Mouse (Mus musculus) v-Abl transformed pro-B cells (cell line): ENCODE results near the gene B4galt2.

Source experiments
- in situ Hi-C, 2 experiments: fragments of 400-800 bp; cut with MboI; formaldehyde crosslinking; loops; one replicate each; pipeline ENCODE4 v1.15.1; 2025; ENCODE audit not compliant: unreplicated experiment in 2 of 2

B4galt2 gene

DNA sequence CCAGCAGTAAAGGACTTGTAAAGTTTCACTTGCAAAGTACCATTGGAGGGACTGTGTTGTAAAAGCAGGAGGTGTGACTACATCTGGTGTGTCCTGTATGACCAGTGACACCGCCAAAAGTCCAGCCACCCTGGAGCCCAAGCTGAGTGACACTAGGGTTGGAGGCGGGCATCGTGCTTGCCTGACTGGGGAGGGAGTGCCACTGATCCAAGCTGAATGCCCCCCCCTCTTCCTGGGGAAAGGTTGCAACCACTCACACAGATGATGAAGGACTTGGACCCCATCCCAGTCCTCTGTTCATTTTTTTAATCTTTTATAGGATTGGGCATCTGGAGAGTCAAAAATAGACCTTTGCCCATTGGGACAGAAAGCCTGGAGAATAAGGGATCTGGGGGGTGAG is 41.7 kb downstream of the B4galt2 start:
- in situ Hi-C loops: no loop called here

DNA sequence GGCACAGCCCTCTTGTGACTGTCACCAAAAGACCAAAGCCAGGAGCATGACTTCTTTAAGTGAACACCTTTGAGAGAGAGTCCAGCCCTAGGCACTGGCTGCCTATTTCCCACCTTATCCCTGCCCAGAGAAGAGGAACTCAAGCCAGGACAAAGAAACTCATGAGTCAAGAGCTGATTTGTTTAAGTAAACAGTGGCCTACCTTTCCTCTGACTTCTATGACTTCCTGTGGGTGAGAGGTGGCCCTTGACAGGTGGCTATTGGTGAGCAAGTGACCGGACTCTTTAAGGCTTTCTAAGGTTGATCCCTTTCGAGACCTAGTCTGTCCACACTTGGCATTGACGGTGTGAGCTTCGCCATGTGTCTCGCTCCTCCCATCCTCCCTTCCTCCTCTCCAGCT is 42.5 kb downstream of the B4galt2 start:
- in situ Hi-C loops: no loop called here

DNA sequence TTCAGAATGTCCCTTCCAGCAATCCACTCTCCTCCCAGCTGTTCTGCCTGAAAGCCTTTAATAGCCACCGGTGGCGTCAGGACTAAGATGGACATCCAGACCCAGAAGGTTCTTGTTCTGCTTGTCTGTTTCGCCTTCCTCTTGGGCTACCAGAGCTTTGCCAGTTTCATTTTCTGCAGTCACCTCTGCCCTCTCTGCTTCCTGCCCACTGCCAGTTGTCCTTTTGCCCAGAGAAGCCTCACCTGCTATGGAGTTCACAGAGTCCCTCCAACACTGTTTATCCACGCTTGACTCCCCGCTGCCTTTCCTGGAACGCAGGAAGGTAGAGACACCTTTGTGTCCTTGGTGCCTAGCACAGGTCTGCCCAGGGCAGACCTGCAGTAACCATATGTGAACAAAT is 43.9 kb downstream of the B4galt2 start:
- in situ Hi-C loops: loop anchor here in 1 of 2 experiments (10.0 kb wide), 1 partner anchor 455 kb away; the partner anchor contains the start of gene Ptprf

DNA sequence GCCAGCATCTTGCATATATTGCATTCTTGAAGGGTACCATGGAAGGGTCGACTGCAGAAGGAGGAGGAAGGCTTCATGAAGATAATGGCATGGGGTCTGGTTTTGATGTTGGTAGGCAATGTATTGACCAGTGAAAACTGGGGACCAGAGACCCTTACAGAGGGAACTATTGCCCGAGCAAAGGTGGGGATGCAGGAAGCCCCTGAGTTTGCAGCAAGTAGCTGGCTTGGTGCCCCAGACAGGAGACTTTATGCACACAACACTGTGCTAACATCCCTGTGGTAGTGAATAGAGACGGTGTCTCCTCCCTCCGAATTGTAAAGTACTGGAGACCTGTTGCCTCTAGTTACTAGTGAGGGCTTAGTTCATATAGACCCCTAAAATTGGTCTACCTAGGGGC is 46.0 kb downstream of the B4galt2 start:
- in situ Hi-C loops: loop anchor here in 1 of 2 experiments (10.0 kb wide), 1 partner anchor 458 kb away; the partner anchor contains the start of gene Ptprf

DNA sequence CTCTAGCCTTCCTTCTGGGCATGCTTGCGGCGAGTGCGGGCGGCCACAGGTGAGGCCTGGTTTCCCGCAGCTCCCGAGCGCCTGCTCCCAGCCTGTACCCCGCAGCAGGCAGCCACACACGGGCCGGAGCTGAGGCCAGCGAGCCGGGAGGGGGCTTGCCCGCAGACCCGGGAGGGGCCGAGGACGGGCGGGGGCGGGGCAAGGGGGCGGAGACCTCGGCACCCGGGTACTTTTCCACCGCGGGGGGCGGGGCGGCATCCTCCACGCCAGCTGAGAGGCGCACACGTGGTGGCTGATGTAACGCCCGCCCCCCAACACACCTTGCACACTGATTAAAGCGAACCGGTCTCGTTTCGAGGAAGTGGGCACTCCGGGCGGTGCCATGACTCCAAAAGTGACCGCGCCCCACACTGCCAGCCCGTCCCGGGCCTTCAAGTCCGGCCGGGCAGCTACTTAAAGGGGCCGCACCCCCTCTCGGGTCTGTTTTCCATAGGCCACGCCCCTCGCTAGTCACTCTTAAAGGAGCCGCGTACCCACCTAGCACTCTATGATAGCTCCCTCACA is 47.0 kb downstream of the B4galt2 start:
- in situ Hi-C loops: loop anchor here in 1 of 2 experiments (10.0 kb wide), 1 partner anchor 459 kb away; the partner anchor contains the start of gene Ptprf

DNA sequence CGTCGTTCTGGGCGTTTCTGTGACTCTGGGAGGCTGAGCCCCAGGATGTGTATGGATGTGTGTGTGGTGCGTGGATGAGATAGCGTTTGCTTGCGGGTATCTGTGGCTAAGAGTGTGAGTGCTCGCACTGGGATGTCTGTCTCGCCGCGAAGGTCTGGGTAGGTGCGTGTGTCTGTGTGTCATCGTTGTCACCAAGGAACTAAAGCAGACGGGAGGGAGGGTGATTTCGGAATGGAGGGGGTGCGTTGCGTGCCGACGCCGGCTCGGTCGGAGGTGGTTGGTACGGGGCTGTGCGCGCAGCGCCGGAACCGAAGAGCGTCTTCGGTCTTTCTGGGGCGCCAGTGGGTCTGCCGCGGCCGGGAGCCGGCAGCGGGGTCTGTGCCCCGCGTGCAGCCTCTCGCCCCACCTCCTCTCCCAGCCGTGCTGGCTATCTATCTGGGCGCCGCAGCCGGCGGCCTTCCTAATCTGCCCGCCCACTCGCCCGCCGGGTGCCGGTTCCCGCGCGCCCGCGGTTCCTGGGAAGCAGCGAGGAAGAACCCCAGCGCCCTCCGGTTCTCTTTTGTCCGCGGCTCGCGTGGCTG is 47.7 kb downstream of the B4galt2 start:
- in situ Hi-C loops: loop anchor here in 1 of 2 experiments (10.0 kb wide), 1 partner anchor 459 kb away; the partner anchor contains the start of gene Ptprf

DNA sequence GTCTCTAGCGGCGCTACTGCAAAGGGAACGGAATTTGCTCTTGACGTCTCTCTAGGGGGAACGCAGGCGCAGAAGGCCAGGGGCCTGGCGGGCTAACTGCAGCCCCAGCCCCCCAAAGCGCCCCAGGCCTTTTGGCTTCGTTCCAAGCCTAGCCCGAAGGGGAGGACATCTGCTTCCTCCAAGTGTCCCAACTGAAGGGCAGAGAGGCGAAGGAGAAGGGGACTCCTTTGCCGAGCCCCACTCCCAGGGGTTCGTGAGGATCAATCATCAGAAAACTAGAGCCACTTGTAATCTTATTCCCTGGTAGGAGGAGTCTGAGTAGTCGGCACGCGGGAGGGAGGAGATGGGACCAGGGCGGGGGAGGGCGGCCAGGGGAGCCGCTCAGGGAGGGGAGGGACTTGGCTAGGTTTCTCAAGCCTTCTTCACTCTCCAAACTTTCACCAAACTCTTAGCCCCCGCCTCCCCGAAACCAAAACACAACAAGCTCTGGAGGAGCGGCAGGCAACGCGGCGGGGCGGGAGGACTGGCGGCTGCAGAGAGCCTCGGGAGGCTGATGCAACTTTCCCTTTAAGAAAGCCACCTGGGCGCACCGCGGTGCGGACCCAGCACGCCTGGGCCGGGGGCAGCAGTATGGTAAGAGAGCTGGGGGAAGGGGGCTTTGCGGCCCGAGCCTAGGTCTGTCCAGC is 48.3 kb downstream of the B4galt2 start:
- in situ Hi-C loops: loop anchor here (5.0 to 10.0 kb wide), 4 partner anchors 92 to 460 kb away; partner anchors contain the start of genes Ptprf (in 2 of the 2) and Artn (in 1 of the 2)

DNA sequence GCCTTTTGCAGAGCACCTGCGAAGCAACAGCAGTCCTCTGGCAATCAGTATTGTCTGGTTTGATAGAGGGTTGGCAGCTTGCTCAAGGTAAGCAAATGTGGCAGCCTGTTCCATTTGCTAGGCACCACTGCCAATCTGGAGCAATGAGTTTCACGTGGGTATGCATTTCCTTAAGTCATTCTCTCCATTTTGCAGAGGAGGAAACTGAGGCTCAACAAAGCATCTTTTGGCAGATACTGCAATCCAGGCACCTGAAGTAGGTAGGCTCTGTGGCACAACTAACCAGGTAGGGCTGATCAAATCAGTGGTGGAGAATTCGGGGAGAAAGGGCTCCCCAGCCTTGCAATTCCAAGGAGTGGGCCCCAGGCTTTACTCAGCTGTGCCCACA is 48.8 kb downstream of the B4galt2 start, which contains the start of gene Slc6a9:
Gene Slc6a9, plus strand, starts transcription at position 50 of the 388 bp plus-strand sequence.
- in situ Hi-C loops: loop anchor here (5.0 to 10.0 kb wide), 4 partner anchors 93 to 460 kb away; partner anchors contain the start of genes Ptprf (in 2 of the 2) and Artn (in 1 of the 2)

DNA sequence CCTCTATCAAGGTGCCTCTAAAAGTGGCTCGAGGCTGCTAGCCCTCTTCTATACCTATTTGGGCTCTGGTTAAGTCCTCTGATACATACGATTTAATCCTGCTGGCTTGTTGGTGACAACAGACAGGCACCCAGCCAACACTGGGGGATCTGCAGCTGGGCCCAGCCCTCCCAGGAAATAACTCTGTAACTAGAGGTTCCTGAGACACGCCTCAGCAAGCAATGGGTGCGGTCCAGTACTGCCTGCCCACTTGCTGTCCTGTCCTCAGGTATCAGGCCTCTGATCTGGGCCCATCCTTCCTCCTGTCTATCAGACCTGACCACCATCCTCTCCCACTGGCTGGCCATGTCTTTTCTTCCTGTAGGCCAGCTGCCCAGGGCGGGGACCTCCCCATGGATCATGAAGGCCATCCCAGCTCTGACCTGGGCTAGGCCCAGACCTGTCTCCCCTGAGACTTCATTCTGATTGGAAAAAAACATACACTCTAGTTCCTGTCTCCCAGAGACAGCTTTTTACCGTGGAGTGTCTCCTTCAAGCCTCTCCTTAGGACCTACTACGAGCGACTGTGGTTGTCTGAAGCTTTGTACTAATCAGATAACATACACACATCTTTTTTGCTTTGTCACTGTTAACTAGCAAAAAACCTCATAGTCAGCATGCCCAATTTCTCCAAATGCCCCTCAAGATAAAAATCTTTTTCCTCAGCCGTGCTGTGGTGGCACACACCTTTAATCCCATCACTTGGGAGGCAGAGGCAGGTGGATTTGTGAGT is 51.2 kb downstream of the B4galt2 start:
- in situ Hi-C loops: loop anchor here (5.0 to 10.0 kb wide), 4 partner anchors 95 to 463 kb away; partner anchors contain the start of genes Ptprf (in 2 of the 2) and Artn (in 1 of the 2)

DNA sequence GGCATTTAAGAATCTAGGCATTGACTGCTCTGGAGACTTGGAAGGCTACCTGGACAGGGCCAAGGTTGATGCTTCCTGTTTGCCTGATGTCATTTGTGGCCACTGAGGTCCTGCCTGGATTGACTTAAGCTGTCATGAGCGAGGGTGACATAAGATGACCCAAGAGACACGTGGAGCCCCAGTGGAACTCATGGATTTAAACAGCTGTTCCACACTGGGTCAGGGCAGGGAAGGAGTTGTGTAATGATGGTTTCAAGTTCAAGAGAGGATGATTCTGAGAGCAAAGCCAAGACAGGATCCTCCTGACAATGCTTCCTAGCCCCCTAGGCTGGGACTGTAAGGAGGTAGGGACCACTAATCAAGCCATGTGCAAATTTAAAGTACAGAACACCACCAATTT is 51.8 kb downstream of the B4galt2 start:
- in situ Hi-C loops: loop anchor here (5.0 to 10.0 kb wide), 4 partner anchors 96 to 463 kb away; partner anchors contain the start of genes Ptprf (in 2 of the 2) and Artn (in 1 of the 2)

DNA sequence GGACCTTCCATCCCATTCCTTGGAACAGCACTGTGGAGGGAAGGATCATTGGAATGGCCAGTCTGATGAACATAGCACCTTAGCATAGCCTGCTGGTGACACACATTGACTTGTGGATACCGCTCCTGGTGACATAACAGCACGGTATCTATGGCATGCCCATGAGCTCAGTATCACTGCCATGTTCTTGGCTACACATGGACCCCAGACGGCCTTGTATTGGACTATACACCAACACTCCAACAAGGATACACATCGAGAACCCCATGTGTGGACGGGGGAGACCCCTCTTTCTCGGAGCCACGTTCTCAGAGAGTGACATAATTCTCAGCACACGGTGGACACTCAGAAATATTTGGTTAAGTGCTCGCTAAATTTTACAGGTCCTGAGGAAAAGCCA is 52.5 kb downstream of the B4galt2 start:
- in situ Hi-C loops: loop anchor here (5.0 to 10.0 kb wide), 4 partner anchors 96 to 464 kb away; partner anchors contain the start of genes Ptprf (in 2 of the 2) and Artn (in 1 of the 2)

DNA sequence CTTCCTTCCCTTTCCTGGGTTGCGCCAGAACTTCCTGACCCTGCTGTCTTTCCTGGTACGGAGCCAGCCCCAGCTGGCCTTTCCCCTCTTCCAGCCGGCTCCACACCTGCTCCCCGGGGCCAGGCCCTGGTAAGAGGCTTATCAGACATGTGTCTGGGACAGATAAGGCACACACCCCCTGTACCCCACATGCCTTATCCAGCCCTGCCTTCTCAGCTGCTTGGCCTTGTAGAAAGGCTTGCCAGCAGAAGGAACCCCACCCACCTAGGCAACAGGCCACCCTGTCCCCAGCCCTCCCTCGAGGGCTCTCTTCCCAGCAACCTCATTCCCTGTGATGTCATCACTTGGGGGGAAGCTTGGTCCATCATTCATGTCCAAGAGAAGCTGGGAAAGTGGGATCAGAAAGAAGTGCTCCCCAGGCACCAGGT is 53.1 kb downstream of the B4galt2 start:
- in situ Hi-C loops: loop anchor here (5.0 to 10.0 kb wide), 4 partner anchors 97 to 465 kb away; partner anchors contain the start of genes Ptprf (in 2 of the 2) and Artn (in 1 of the 2)

DNA sequence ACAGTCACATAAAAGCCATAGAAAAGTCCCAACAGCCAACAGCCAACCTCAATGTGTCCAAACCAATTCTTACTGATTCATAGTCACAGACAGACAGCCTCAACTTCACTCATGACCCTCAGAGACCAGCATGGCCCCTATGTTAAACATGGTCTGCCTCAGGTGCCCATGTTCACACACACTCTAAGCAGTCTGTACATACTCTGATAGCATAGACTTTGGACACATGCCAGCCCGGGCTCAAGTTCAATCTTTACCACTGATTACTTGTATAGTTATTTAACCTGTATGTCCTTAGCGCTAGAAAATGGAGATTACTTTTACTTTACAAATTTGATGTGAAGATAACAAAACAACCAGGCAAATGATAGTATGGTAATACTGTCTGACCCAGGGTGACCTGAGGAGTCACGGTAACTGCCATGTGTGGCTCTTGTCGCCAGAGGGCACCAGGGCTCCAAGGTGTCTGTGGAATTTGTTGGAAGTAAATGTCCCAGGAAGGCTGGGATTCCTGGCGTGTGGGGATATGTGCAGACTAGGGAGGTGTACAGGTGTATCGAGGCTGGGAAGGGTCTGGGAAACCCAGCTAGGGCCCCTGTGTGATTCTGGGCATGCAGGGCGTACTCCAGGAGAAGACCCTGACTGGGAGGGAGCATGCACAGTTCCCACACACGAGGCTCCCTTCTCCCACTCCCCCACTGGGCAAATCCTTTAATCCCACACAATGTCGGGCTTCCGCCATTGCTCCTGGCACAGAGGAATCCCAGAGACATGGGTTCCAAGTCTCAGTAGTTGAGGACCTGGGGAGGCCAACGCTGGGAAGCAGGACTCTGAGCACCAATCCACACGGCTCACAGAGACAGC is 53.8 kb downstream of the B4galt2 start:
- in situ Hi-C loops: loop anchor here (5.0 to 10.0 kb wide), 4 partner anchors 98 to 465 kb away; partner anchors contain the start of genes Ptprf (in 2 of the 2) and Artn (in 1 of the 2)

DNA sequence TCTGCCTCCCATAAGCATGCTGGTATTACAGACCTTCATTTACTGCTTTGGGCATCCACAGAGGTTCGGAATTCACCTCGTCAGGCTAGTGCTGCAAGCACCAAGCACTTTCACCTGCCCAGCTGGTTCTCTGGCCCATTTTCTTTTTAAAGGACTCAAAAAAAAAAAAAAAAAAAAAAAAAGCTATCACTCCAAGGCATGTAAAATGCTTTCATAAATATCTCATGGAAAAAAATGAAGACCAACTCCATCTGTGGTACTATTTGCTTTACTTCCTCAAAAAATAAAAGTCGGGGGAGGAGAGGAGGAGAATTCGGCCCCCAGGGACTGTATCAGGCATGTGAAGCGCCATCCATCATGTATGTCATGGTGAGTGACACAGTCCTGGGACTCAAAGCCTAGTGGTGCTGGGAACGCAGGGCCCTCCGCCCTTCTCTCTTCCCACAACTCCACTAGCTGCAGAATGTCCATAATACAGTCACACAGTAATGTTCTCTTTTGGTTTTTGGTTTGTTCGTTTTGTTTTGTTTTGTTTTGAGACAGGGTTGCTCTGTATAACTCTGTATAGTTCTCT is 54.6 kb downstream of the B4galt2 start:
- in situ Hi-C loops: no loop called here
